Mouse (Mus musculus) layer of hippocampus, postnatal 14 days (tissue): ENCODE data around the gene Tle6. TPM values are rescaled to one million over a fixed set of nuclear protein-coding genes. Genes with fewer than 3 reads are reported as not detected.

Experiments
- DNase-seq, 2 experiments: peaks; one replicate each; pipeline ENCODE4 v3.0.0; 2021 to 2022; ENCODE audit warnings: low spot score in 2 of 2, mixed read lengths in 1 of 2
- total RNA-seq, 2 experiments: library from RNA; stranded (reverse); gene quantifications; 2 replicates each; pipeline ENCODE4 v1.2.3; 2021

Tle6 gene
- total RNA-seq, 2 experiments from 2014 or later, result 2.0 to 3.5 TPM

GRCm38 (mm10) chr10:81593935-81594334, 6.9 kb downstream of the Tle6 start:
- no peak for DNase-seq

GRCm38 (mm10) chr10:81593223-81593622, 7.7 kb downstream of the Tle6 start:
- no peak for DNase-seq

- no peak for DNase-seq
These were observed 8.2 kb downstream of the Tle6 start for GRCm38 (mm10) chr10:81592631-81593030.

- DNase-seq, result no peak
These were observed 9.0 kb downstream of the Tle6 start for GRCm38 (mm10) chr10:81591846-81592245.

- no peak for DNase-seq
These were observed 12.1 kb downstream of the Tle6 start for GRCm38 (mm10) chr10:81588739-81589138.

- DNase-seq, result no peak
These were observed 17.5 kb downstream of the Tle6 start for GRCm38 (mm10) chr10:81583347-81583746.

GRCm38 (mm10) chr10:81580441-81581070, 20.3 kb downstream of the Tle6 start:
- DNase-seq, result no peak

- DNase-seq, result no peak
These were observed 20.9 kb downstream of the Tle6 start for GRCm38 (mm10) chr10:81579967-81580366.

- DNase-seq, result no peak
These were observed 25.2 kb downstream of the Tle6 start for GRCm38 (mm10) chr10:81575695-81576094.

- DNase-seq, result no peak
These were observed 25.7 kb downstream of the Tle6 start for GRCm38 (mm10) chr10:81575208-81575631.

- DNase-seq, result no peak
These were observed 26.5 kb downstream of the Tle6 start, which contains the start of gene Tle2 for GRCm38 (mm10) chr10:81574081-81575056. TSS of gene Tle2 (plus strand) at chr10:81574561.

GRCm38 (mm10) chr10:81572975-81573374, 27.9 kb downstream of the Tle6 start:
- no peak for DNase-seq

- DNase-seq, result no peak
These were observed 28.7 kb downstream of the Tle6 start for GRCm38 (mm10) chr10:81572133-81572671.

GRCm38 (mm10) chr10:81571501-81571876, 29.4 kb downstream of the Tle6 start:
- DNase-seq, result peak; percentile 99 to 100

GRCm38 (mm10) chr10:81570831-81571500, 29.9 kb downstream of the Tle6 start:
- peak; percentile 90 to 96 for DNase-seq

- no peak for DNase-seq
These were observed 30.6 kb downstream of the Tle6 start for GRCm38 (mm10) chr10:81570238-81570800.

- no peak for DNase-seq
These were observed 31.2 kb downstream of the Tle6 start for GRCm38 (mm10) chr10:81569507-81570237.

GRCm38 (mm10) chr10:81568381-81569191, 32.3 kb downstream of the Tle6 start:
- no peak for DNase-seq
